In genomic region chrX:11690446-11690845, GRCm38 (mm10) we compare ENCODE assay signal across 12 mouse cellular contexts.
DNase-seq lines count a peak whose midpoint lies in the region; ATAC-seq lines count a peak whose summit lies in the region.
"Had no signal": no experiment of that assay in that cellular context is flagged by ENCODE, and none has a peak within 500 bp of the region (broad histone marks: within the 10 kb centered on the region; RNA-seq: fewer than 3 reads in every experiment).

No protein-coding gene starts in this region.

- H3K9me3 ChIP-seq in hindbrain, embryonic 15.5 days, result no peaks in the 10 kb centered on the region
- no peaks in the 10 kb centered on the region for H3K9me3 ChIP-seq in hindbrain, embryonic 16.5 days (ENCODE audit: control insufficient read depth, low read length)
- no peaks in the 10 kb centered on the region for H3K9me3 ChIP-seq in midbrain, embryonic 14.5 days (ENCODE audit: control insufficient read depth, low read length)
- H3K9me3 ChIP-seq in midbrain, embryonic 11.5 days (ENCODE audit: control insufficient read depth, low read length), result no peaks in the 10 kb centered on the region
- no peaks in the 10 kb centered on the region for H3K9me3 ChIP-seq in intestine, embryonic 15.5 days
- H3K9me3 ChIP-seq: heart, embryonic 10.5 days; hindbrain, embryonic 12.5 days had no signal

- intact Hi-C loops in left cerebral cortex, postnatal 36 days (cut with DNase I), result no loop called here

- peak; percentile 33 for DNase-seq in midbrain, embryonic 14.5 days
- DNase-seq in midbrain, embryonic 11.5 days (ENCODE audit: low spot score, missing footprints), result no peak
- DNase-seq in left cerebral cortex, adult 11 months (ENCODE audit: low spot score), result no peak
- DNase-seq in left cerebral cortex, postnatal 36 days (ENCODE audit: low spot score in 2 of 2), result no peak
- DNase-seq: cerebellum, adult 9-10 months; kidney, postnatal 25 days had no signal

- 55% methylated on average over 5 of the region's 5 CpGs for WGBS in hindbrain, embryonic 15.5 days
- WGBS in hindbrain, embryonic 16.5 days, result 37% methylated on average over 5 of the region's 5 CpGs
- 40% methylated on average over 5 of the region's 5 CpGs for WGBS in midbrain, embryonic 14.5 days
- WGBS in midbrain, embryonic 11.5 days, result 70% methylated on average over 5 of the region's 5 CpGs
- WGBS in intestine, embryonic 15.5 days, result 39% methylated on average over 5 of the region's 5 CpGs

- no peaks in the 10 kb centered on the region for H3K27me3 ChIP-seq in hindbrain, embryonic 15.5 days
- H3K27me3 ChIP-seq in hindbrain, embryonic 16.5 days (replicated peaks; ENCODE audit: control insufficient read depth, insufficient read depth, low read length), result no peaks in the 10 kb centered on the region
- H3K27me3 ChIP-seq in midbrain, embryonic 14.5 days (ENCODE audit: control insufficient read depth, insufficient read depth, low read length), result no peaks in the 10 kb centered on the region
- no peaks in the 10 kb centered on the region; the same call in 1 of the 2 replicates for H3K27me3 ChIP-seq in midbrain, embryonic 11.5 days (ENCODE audit: control insufficient read depth, insufficient read depth, low read length)
- H3K27me3 ChIP-seq in intestine, embryonic 15.5 days (replicated peaks), result no peaks in the 10 kb centered on the region; the same call in 1 of the 2 replicates

- H3K9ac ChIP-seq in hindbrain, embryonic 15.5 days, result no peak overlapping the region
- no peak overlapping the region for H3K9ac ChIP-seq in hindbrain, embryonic 16.5 days (ENCODE audit: low read depth, low read length)
- H3K9ac ChIP-seq in midbrain, embryonic 14.5 days (replicated peaks; ENCODE audit: low read length), result no peak overlapping the region
- no peak overlapping the region for H3K9ac ChIP-seq in midbrain, embryonic 11.5 days (ENCODE audit: low read length)
- H3K9ac ChIP-seq in intestine, embryonic 15.5 days, result no peak overlapping the region
- H3K9ac ChIP-seq: hindbrain, embryonic 12.5 days had no signal

- H3K27ac ChIP-seq in hindbrain, embryonic 15.5 days (replicated peaks), result no peak overlapping the region
- no peak overlapping the region for H3K27ac ChIP-seq in hindbrain, embryonic 16.5 days (ENCODE audit: low read depth, low read length)
- H3K27ac ChIP-seq in midbrain, embryonic 14.5 days (replicated peaks; ENCODE audit: low read depth, low read length), result peak overlapping the region; percentile 20; the same call in 1 of the 2 replicates
- H3K27ac ChIP-seq in midbrain, embryonic 11.5 days (ENCODE audit: low read depth, low read length), result no peak overlapping the region
- H3K27ac ChIP-seq in intestine, embryonic 15.5 days, result 0 out of 2 replicates have a peak overlapping the region, but pooled peaks have one; percentile 36
- H3K27ac ChIP-seq: heart, embryonic 10.5 days; hindbrain, embryonic 12.5 days; left cerebral cortex, adult 2 months had no signal

- H3K4me1 ChIP-seq in hindbrain, embryonic 15.5 days (replicated peaks), result no peaks in the 10 kb centered on the region
- H3K4me1 ChIP-seq in hindbrain, embryonic 16.5 days (ENCODE audit: control insufficient read depth, insufficient read depth, low read depth, low read length), result 0 out of 2 replicates have a peak, but pooled peaks cover 2% of the 10 kb centered on the region
- no peaks in the 10 kb centered on the region for H3K4me1 ChIP-seq in midbrain, embryonic 14.5 days (ENCODE audit: control insufficient read depth, insufficient read depth, low read length)
- H3K4me1 ChIP-seq in midbrain, embryonic 11.5 days (ENCODE audit: control insufficient read depth, insufficient read depth, low read length), result no peaks in the 10 kb centered on the region
- H3K4me1 ChIP-seq in intestine, embryonic 15.5 days (replicated peaks), result no peaks in the 10 kb centered on the region

- H3K4me2 ChIP-seq in hindbrain, embryonic 15.5 days, result 0 out of 2 replicates have a peak overlapping the region, but pooled peaks have one; percentile 15
- no peak overlapping the region for H3K4me2 ChIP-seq in hindbrain, embryonic 16.5 days (ENCODE audit: low read length)
- no peak overlapping the region for H3K4me2 ChIP-seq in midbrain, embryonic 14.5 days (ENCODE audit: low read length)
- no peak overlapping the region for H3K4me2 ChIP-seq in midbrain, embryonic 11.5 days
- H3K4me2 ChIP-seq in intestine, embryonic 15.5 days (replicated peaks), result peak overlapping the region; percentile 40; the same call in 1 of the 2 replicates
- H3K4me2 ChIP-seq: hindbrain, embryonic 12.5 days had no signal

- no peaks in the 10 kb centered on the region for H3K36me3 ChIP-seq in hindbrain, embryonic 15.5 days
- no peaks in the 10 kb centered on the region for H3K36me3 ChIP-seq in hindbrain, embryonic 16.5 days (ENCODE audit: control insufficient read depth, insufficient read depth, low read length)
- H3K36me3 ChIP-seq in midbrain, embryonic 14.5 days (ENCODE audit: control insufficient read depth, insufficient read depth, low read length), result no peaks in the 10 kb centered on the region
- H3K36me3 ChIP-seq in midbrain, embryonic 11.5 days (ENCODE audit: control insufficient read depth, insufficient read depth, low read length), result no peaks in the 10 kb centered on the region
- H3K36me3 ChIP-seq in intestine, embryonic 15.5 days, result no peaks in the 10 kb centered on the region
- H3K36me3 ChIP-seq: heart, embryonic 10.5 days; hindbrain, embryonic 12.5 days had no signal

- no peak for ATAC-seq in hindbrain, embryonic 15.5 days (ENCODE audit: low FRiP score, low read depth)
- ATAC-seq in hindbrain, embryonic 16.5 days, result no peak
- no peak for ATAC-seq in midbrain, embryonic 14.5 days (ENCODE audit: low FRiP score, low TSS enrichment)
- no peak for ATAC-seq in midbrain, embryonic 11.5 days (ENCODE audit: low FRiP score)
- ATAC-seq in intestine, embryonic 15.5 days, result 0 out of 2 replicates have a peak, but pooled peaks have one; percentile 25

- H3K4me3 ChIP-seq in hindbrain, embryonic 15.5 days, result no peak overlapping the region
- H3K4me3 ChIP-seq in hindbrain, embryonic 16.5 days (ENCODE audit: low read length), result no peak overlapping the region
- H3K4me3 ChIP-seq in midbrain, embryonic 14.5 days (replicated peaks; ENCODE audit: low read depth, low read length), result no peak overlapping the region
- H3K4me3 ChIP-seq in midbrain, embryonic 11.5 days (ENCODE audit: low read depth, low read length), result no peak overlapping the region
- no peak overlapping the region for H3K4me3 ChIP-seq in intestine, embryonic 15.5 days (replicated peaks)
- H3K4me3 ChIP-seq: heart, embryonic 10.5 days; hindbrain, embryonic 12.5 days; left cerebral cortex, adult 2 months had no signal

Comparison
In these comparisons a context has a peak if more than half of its experiments do, and no peak if none do; other contexts are left out.
1. H3K27ac ChIP-seq: peak in midbrain, embryonic 14.5 days (single experiment) and intestine, embryonic 15.5 days (single experiment); none in hindbrain, embryonic 15.5 days (single experiment), hindbrain, embryonic 16.5 days (single experiment) and midbrain, embryonic 11.5 days (single experiment).
2. H3K4me2 ChIP-seq: peak in hindbrain, embryonic 15.5 days (single experiment) and intestine, embryonic 15.5 days (single experiment); none in hindbrain, embryonic 16.5 days (single experiment), midbrain, embryonic 14.5 days (single experiment) and midbrain, embryonic 11.5 days (single experiment).